Mouse (Mus musculus) ES-Bruce4 (cell line): ENCODE data around the gene Rpl37. TPM values are rescaled to one million over a fixed set of nuclear protein-coding genes. Genes with fewer than 3 reads are reported as not detected.

Experiments used
- H3K27ac ChIP-seq: 2 replicates; pipeline ENCODE4 v1.5.1; 2012; ENCODE audit warnings: low read length, inconsistent platforms; ENCODE audit not compliant: insufficient read depth
- H3K27me3 ChIP-seq: 2 replicates; pipeline ENCODE4 v1.6.1; 2012; ENCODE audit warnings: mild to moderate bottlenecking, low read length, inconsistent platforms; ENCODE audit not compliant: control insufficient read depth, poor library complexity, insufficient read depth, severe bottlenecking
- H3K36me3 ChIP-seq: 2 replicates; pipeline ENCODE4 v1.6.1; 2012; ENCODE audit warnings: inconsistent platforms, mild to moderate bottlenecking, low read length, moderate library complexity; ENCODE audit not compliant: control insufficient read depth, poor library complexity, insufficient read depth, severe bottlenecking
- H3K4me1 ChIP-seq: one replicate; pipeline ENCODE4 v1.8.1; 2011; ENCODE audit warnings: low read length; ENCODE audit not compliant: control insufficient read depth, insufficient read depth
- H3K4me3 ChIP-seq: 2 replicates; pipeline ENCODE4 v1.5.1; 2011; ENCODE audit warnings: low read depth, mild to moderate bottlenecking, low read length
- H3K9ac ChIP-seq: 2 replicates; pipeline ENCODE4 v1.6.1; 2012; ENCODE audit warnings: low read depth, mild to moderate bottlenecking, inconsistent platforms; ENCODE audit not compliant: poor library complexity, severe bottlenecking
- H3K9me3 ChIP-seq: replicated peaks from 2 replicates; pipeline ENCODE4 v1.6.1; 2012; ENCODE audit warnings: mild to moderate bottlenecking, low read length, inconsistent platforms; ENCODE audit not compliant: control insufficient read depth, poor library complexity, insufficient read depth, severe bottlenecking
- CTCF ChIP-seq: IDR thresholded peaks from one replicate; pipeline ENCODE4 v1.8.1; 2011; ENCODE audit warnings: low read depth, low read length
- EP300 ChIP-seq: IDR thresholded peaks from 2 replicates; pipeline ENCODE4 v1.6.1; 2011; ENCODE audit warnings: low read depth, low read length; ENCODE audit not compliant: insufficient read depth
- POLR2A ChIP-seq: IDR thresholded peaks from one replicate; pipeline ENCODE4 v1.8.1; 2011; ENCODE audit warnings: low read length; ENCODE audit not compliant: insufficient read depth
- polyA plus RNA-seq: library from polyadenylated mRNA; stranded (reverse); fragments of >200 nt; gene quantifications from 2 replicates; pipeline ENCODE4 v1.2.4, GENCODE M21; 2011; ENCODE audit warnings: low read depth; ENCODE audit not compliant: missing spikeins, insufficient read depth, insufficient read length

Rpl37 gene
- polyA plus RNA-seq, 1 experiment, result 685 TPM

DNA sequence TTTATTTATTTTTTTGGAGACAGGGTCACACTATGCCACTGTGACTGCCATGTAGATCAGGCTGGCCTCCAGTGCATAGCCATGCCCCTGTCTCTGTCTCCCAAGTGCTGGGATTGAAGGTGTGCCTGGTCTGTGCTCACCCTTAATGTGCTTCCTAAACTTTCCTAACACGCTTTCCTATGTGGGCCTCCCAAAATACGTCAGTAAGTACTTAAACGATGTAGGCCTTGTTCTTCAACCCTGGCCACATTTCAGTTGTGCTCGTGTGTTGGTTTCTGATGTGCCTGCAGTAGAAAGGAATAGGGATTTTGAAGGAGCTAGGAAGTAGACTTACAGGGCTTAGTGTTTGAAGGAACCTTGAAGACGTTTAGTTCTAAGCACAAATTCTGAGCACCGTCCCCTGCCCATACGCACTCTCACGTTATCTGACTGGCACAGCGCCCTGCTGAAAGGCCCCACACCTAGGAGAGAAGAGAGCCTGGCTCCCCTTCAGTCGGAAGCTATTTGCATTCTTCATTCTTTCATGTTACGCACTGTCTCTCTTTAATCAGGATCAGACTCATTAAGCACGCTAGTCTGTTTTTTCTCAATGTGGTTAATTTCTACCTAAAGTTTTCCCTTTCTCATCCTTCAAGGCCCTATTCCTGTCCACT, 48.8 kb downstream of the Rpl37 start:
- H3K4me1 ChIP-seq, result no peaks in the 10 kb centered on the region

More for the DNA sequence above, 48.8 kb downstream of the Rpl37 start:
- Histone ChIP-seq H3K27ac (no peak overlapping the region), H3K36me3 (peaks cover 32% of the 10 kb centered on the region), H3K9me3 (no peaks in the 10 kb centered on the region), H3K4me3 (no peak overlapping the region), H3K9ac (no peak overlapping the region), H3K27me3 (no peaks in the 10 kb centered on the region)
- TF ChIP-seq POLR2A (no peak), EP300 (no peak), CTCF (no peak)

Other genes starting within 250 kb of the Rpl37 start
- not detected in 2 replicates for gene Mroh2b, start 217.9 kb upstream of the Rpl37 start, polyA plus RNA-seq
- 0.24 TPM in 1 of 2 replicates, not detected in the other for gene C7, start 52.9 kb upstream of the Rpl37 start, polyA plus RNA-seq
- 0.67 and 0.82 TPM in 2 replicates for gene Card6, start 8.1 kb upstream of the Rpl37 start, polyA plus RNA-seq
- 24.6 and 26.0 TPM in 2 replicates for gene Prkaa1, start 27.2 kb downstream of the Rpl37 start, polyA plus RNA-seq
- 22.8 and 29.6 TPM in 2 replicates for gene Ttc33, start 68.9 kb downstream of the Rpl37 start, polyA plus RNA-seq
- gene Ptger4, start 127.5 kb downstream of the Rpl37 start, polyA plus RNA-seq, result 0.53 and 1.3 TPM in 2 replicates